Mouse (Mus musculus): Measurements from ENCODE around the gene Ercc6l2.

The Ercc6l2 gene

GRCm38 (mm10) chr13:63936369-63936768 lies 121.3 kb downstream of the Ercc6l2 start:
- DNase-seq: no peak

GRCm38 (mm10) chr13:63940257-63940656 lies 125.2 kb downstream of the Ercc6l2 start:
- DNase-seq: no peak

GRCm38 (mm10) chr13:63941170-63941569 lies 126.1 kb downstream of the Ercc6l2 start:
- DNase-seq: no peak

GRCm38 (mm10) chr13:63943605-63944004 lies 128.6 kb downstream of the Ercc6l2 start:
- no peak for DNase-seq

- no peak for DNase-seq
Measured at GRCm38 (mm10) chr13:63944344-63945021, 129.4 kb downstream of the Ercc6l2 start.
